Mouse (Mus musculus) liver, embryonic 12.5 days (tissue): ENCODE data around the gene Ccnd2. TPM values are rescaled to one million over a fixed set of nuclear protein-coding genes. Genes with fewer than 3 reads are reported as not detected.

ENCODE experiments used
- ATAC-seq: fragments of 200-750 bp; cut with Nextera tagmentation; 2 replicates; pipeline ENCODE4 v1.8.0; 2017; ENCODE audit warnings: moderate number of reproducible peaks, mild to moderate bottlenecking, moderate library complexity
- H3K27ac ChIP-seq: fragments of 300-500 bp; sonication (generic); 2 replicates; pipeline ENCODE4 v1.5.1; 2016; ENCODE audit warnings: mild to moderate bottlenecking
- H3K27me3 ChIP-seq: fragments of 300-500 bp; sonication (generic); replicated peaks from 2 replicates; pipeline ENCODE4 v1.6.1; 2016; ENCODE audit warnings: mild to moderate bottlenecking, moderate library complexity
- H3K36me3 ChIP-seq: fragments of 300-500 bp; sonication (generic); 2 replicates; pipeline ENCODE4 v1.6.1; 2016; ENCODE audit warnings: mild to moderate bottlenecking, moderate library complexity
- H3K4me1 ChIP-seq: fragments of 300-500 bp; sonication (generic); 2 replicates; pipeline ENCODE4 v1.6.1; 2016
- H3K4me2 ChIP-seq: fragments of 300-500 bp; sonication (generic); 2 replicates; pipeline ENCODE4 v1.6.1; 2016; ENCODE audit warnings: mild to moderate bottlenecking, moderate library complexity
- H3K4me3 ChIP-seq: fragments of 300-500 bp; sonication (generic); 2 replicates; pipeline ENCODE4 v1.5.1; 2016; ENCODE audit warnings: mild to moderate bottlenecking, moderate library complexity
- H3K9ac ChIP-seq: fragments of 300-500 bp; sonication (generic); 2 replicates; pipeline ENCODE4 v1.6.1; 2016; ENCODE audit warnings: mild to moderate bottlenecking, moderate library complexity
- H3K9me3 ChIP-seq: fragments of 300-500 bp; sonication (generic); replicated peaks from 2 replicates; pipeline ENCODE4 v1.6.1; 2016; ENCODE audit warnings: mild to moderate bottlenecking, moderate library complexity
- WGBS: fragments of 180-500 bp; shearing (Covaris S2); methylation state at CpG from one replicate; pipeline ENCODE4 v1.1.7; 2016; ENCODE audit not compliant: insufficient replicate concordance; 5-methylcytosine and 5-hydroxymethylcytosine counted together
- polyA plus RNA-seq: library from polyadenylated mRNA; unstranded; fragments of >200 nt; fragmentation: Nextera tagmentation; extraction: Ambion mirVana; gene quantifications from 2 replicates; pipeline ENCODE4 v1.2.1, GENCODE M21; 2016

The Ccnd2 gene
- polyA plus RNA-seq, 1 experiment from 2014 or later: 136 TPM

GRCm38 (mm10) chr6:127103506-127104275, 48.3 kb downstream of the Ccnd2 start:
- no peak for ATAC-seq
- WGBS: 73% methylated on average over 6 of the region's 6 CpGs
- Histone ChIP-seq H3K4me3 (no peak overlapping the region), H3K4me2 (no peak overlapping the region), H3K4me1 (0 out of 2 replicates have a peak, but pooled peaks cover 6% of the 10 kb centered on the region), H3K9ac (no peak overlapping the region), H3K27ac (no peak overlapping the region), H3K9me3 (no peaks in the 10 kb centered on the region), H3K36me3 (no peaks in the 10 kb centered on the region), H3K27me3 (peaks cover 7% of the 10 kb centered on the region)

- no peak for ATAC-seq
These were observed 57.4 kb downstream of the Ccnd2 start for GRCm38 (mm10) chr6:127094565-127094964.

GRCm38 (mm10) chr6:127086739-127087138, 65.3 kb downstream of the Ccnd2 start:
- WGBS: 66% methylated on average over 4 of the region's 4 CpGs
- Histone ChIP-seq H3K36me3 (peaks cover 13% of the 10 kb centered on the region), H3K9ac (no peak overlapping the region), H3K27ac (no peak overlapping the region), H3K4me1 (no peaks in the 10 kb centered on the region), H3K4me3 (no peak overlapping the region), H3K27me3 (peaks cover 3% of the 10 kb centered on the region; the same call in 1 of the 2 replicates), H3K4me2 (no peak overlapping the region), H3K9me3 (no peaks in the 10 kb centered on the region)
- no peak for ATAC-seq

More at GRCm38 (mm10) chr6:127094565-127094964, 57.4 kb downstream of the Ccnd2 start:
- Histone ChIP-seq H3K36me3 (peaks cover 4% of the 10 kb centered on the region; the same call in 1 of the 2 replicates), H3K9ac (no peak overlapping the region), H3K9me3 (no peaks in the 10 kb centered on the region), H3K27ac (no peak overlapping the region), H3K4me2 (no peak overlapping the region), H3K4me1 (no peaks in the 10 kb centered on the region), H3K27me3 (no peaks in the 10 kb centered on the region), H3K4me3 (no peak overlapping the region)
- WGBS: 59% methylated on average over 7 of the region's 7 CpGs

GRCm38 (mm10) chr6:127081820-127082219, 70.2 kb downstream of the Ccnd2 start:
- H3K27ac ChIP-seq: no peak overlapping the region
- no peaks in the 10 kb centered on the region for H3K36me3 ChIP-seq
- H3K27me3 ChIP-seq: peaks cover 38% of the 10 kb centered on the region
- H3K4me3 ChIP-seq: no peak overlapping the region
- peaks cover 10% of the 10 kb centered on the region; the same call in 1 of the 2 replicates for H3K4me1 ChIP-seq
- H3K9ac ChIP-seq: no peak overlapping the region
- H3K4me2 ChIP-seq: no peak overlapping the region
- H3K9me3 ChIP-seq: no peaks in the 10 kb centered on the region
- no peak for ATAC-seq
- 69% methylated on average over 6 of the region's 6 CpGs for WGBS

GRCm38 (mm10) chr6:127079867-127080731, 71.9 kb downstream of the Ccnd2 start:
- H3K9me3 ChIP-seq: no peaks in the 10 kb centered on the region
- H3K4me3 ChIP-seq: peak overlapping the region; percentile 47
- H3K36me3 ChIP-seq: no peaks in the 10 kb centered on the region
- H3K4me1 ChIP-seq: peaks cover 10% of the 10 kb centered on the region; the same call in 1 of the 2 replicates
- H3K27ac ChIP-seq: no peak overlapping the region
- H3K9ac ChIP-seq: no peak overlapping the region
- no peak for ATAC-seq
- peak overlapping the region; percentile 68 for H3K4me2 ChIP-seq
- peaks cover 41% of the 10 kb centered on the region for H3K27me3 ChIP-seq
- WGBS: 3% methylated on average over 59 of the region's 59 CpGs

Other genes starting within 250 kb of the Ccnd2 start
- not detected in 2 replicates for gene Dyrk4, start 230.4 kb downstream of the Ccnd2 start, polyA plus RNA-seq
- gene Rad51ap1, start 212.6 kb downstream of the Ccnd2 start, polyA plus RNA-seq: 63.3 and 67.5 TPM in 2 replicates
- gene D6Wsu163e, start 212.2 kb downstream of the Ccnd2 start, polyA plus RNA-seq: 19.9 and 21.1 TPM in 2 replicates
- not detected in 2 replicates for gene Fgf6, start 136.6 kb downstream of the Ccnd2 start, polyA plus RNA-seq
- not detected in 2 replicates for gene Fgf23, start 79.3 kb downstream of the Ccnd2 start, polyA plus RNA-seq
- 1.5 and 2.0 TPM in 2 replicates for gene Tigar, start 42.6 kb downstream of the Ccnd2 start, polyA plus RNA-seq